In the genomic region with DNA sequence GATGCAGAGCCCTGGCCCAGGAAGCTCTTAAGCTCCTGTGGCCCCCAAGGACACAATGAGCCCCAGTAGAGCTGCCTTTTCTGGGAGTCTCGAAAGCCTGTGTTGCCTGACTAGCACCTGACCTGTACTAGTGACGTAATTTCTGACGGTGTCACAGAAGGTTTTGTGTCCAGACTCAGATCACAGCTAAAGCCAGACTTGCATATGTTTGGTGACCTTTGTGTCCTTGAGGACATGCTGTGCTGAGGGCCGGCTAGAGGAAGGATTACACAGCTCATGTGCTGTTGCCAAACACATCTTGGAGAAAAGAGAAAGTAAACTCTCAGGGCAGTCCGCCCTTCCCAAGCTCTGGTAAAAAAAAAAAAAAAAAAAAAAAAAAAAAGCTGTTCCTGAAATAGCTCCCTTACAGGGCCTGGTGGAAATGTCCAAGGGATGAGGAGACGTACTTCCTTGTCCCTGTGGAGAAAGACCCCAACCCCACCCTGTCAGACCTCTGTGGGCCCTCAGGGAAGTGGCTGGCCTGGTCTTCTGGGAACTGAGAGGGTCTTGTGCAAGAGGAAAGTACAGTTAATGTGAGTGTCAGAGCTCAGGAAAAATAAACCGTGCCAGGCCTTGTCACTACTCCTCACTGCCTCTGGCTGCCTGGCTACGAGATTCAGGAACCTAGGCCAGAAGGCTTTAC, we compare ENCODE assay signal across 8 mouse cellular contexts. TPM values are rescaled to one million over a fixed set of nuclear protein-coding genes. Genes with fewer than 3 reads are reported as not detected.
DNase-seq lines count a peak whose midpoint lies in the region; ATAC-seq lines count a peak whose summit lies in the region.

No protein-coding gene starts in this region.

- no peak overlapping the region for H3K4me3 ChIP-seq in stomach, embryonic 16.5 days (replicated peaks; ENCODE audit: low read length)

- peak overlapping the region; percentile 69 for H3K27ac ChIP-seq in stomach, embryonic 16.5 days (ENCODE audit: low read length)

- H3K9ac ChIP-seq in stomach, embryonic 16.5 days (ENCODE audit: low read length), result no peak overlapping the region

- peak; percentile 53 for DNase-seq in ovary, adult 18-20 months (ENCODE audit: low spot score)
- no peak for DNase-seq in ovary, postnatal 14 days (ENCODE audit: low spot score)
- DNase-seq in fat pad, adult 2 months (ENCODE audit: extremely low read depth, low read depth, low spot score), result peak; percentile 51
- peak; percentile 32 to 61 for DNase-seq in kidney, adult 8-10 months
- no peak for DNase-seq in cerebellum, adult 9-11 months
- DNase-seq in embryo, embryonic 9.5 days (ENCODE audit: extremely low spot score), result no peak

- H3K27me3 ChIP-seq in stomach, embryonic 16.5 days (ENCODE audit: control insufficient read depth, insufficient read depth, low read length), result no peaks in the 10 kb centered on the region

- H3K9me3 ChIP-seq in stomach, embryonic 16.5 days (replicated peaks; ENCODE audit: control insufficient read depth, low read length), result no peaks in the 10 kb centered on the region

- H3K4me1 ChIP-seq in stomach, embryonic 16.5 days (ENCODE audit: control insufficient read depth, insufficient read depth, low read length), result peaks cover 8% of the 10 kb centered on the region; the same call in 1 of the 2 replicates

- H3K36me3 ChIP-seq in stomach, embryonic 16.5 days (ENCODE audit: control insufficient read depth, insufficient read depth, low read length), result no peaks in the 10 kb centered on the region

- H3K4me2 ChIP-seq in stomach, embryonic 16.5 days (ENCODE audit: low read depth, low read length), result no peak overlapping the region

- 35% methylated on average over 8 of the region's 8 CpGs for WGBS in stomach, embryonic 16.5 days

- peak; percentile 48; the same call in 1 of the 2 replicates for ATAC-seq in stomach, embryonic 16.5 days (ENCODE audit: insufficient read depth, low FRiP score)
- no peak for ATAC-seq in erythroblast, adult 5-6 weeks (replicated peaks; ENCODE audit: low FRiP score, poor library complexity, severe bottlenecking)

RNA-seq across cellular contexts. Expression of a gene that starts 45.8 kb away (rescaled TPM):
- polyA plus RNA-seq in stomach, embryonic 16.5 days (2015; fragmentation: Nextera tagmentation; extraction: Ambion mirVana), result 33.5 and 35.7 TPM in 2 replicates
- total RNA-seq in erythroblast, adult 5-6 weeks (2015; ENCODE audit: low replicate concordance), result 2.9 and 3.3 TPM in 2 replicates
- total RNA-seq in erythroblast, adult 5-6 weeks (2017; ENCODE audit: low replicate concordance), result 3.9 and 8.9 TPM in 2 replicates

Comparison
In these comparisons a context has a peak if more than half of its experiments do, and no peak if none do; other contexts are left out.
1. DNase-seq: peak in ovary, adult 18-20 months (single experiment), fat pad, adult 2 months (single experiment) and kidney, adult 8-10 months (2 of 2); none in ovary, postnatal 14 days (single experiment), cerebellum, adult 9-11 months (single experiment) and embryo, embryonic 9.5 days (single experiment).